Mouse (Mus musculus) forebrain, embryonic 12.5 days (tissue): ENCODE measurements around the gene Ms4a3. TPM values are rescaled to one million over a fixed set of nuclear protein-coding genes. Genes with fewer than 3 reads are reported as not detected.

Source experiments
- ATAC-seq: fragments of 200-750 bp; cut with Nextera tagmentation; 2 replicates; pipeline ENCODE4 v1.8.0; 2017; ENCODE audit warnings: moderate TSS enrichment; ENCODE audit not compliant: low FRiP score
- H3K27ac ChIP-seq: fragments of 300-500 bp; sonication (generic); 2 replicates; pipeline ENCODE4 v1.5.1; 2016; ENCODE audit warnings: mild to moderate bottlenecking
- H3K27me3 ChIP-seq: fragments of 300-500 bp; sonication (generic); 2 replicates; pipeline ENCODE4 v1.6.1; 2016; ENCODE audit warnings: mild to moderate bottlenecking
- H3K36me3 ChIP-seq: fragments of 300-500 bp; sonication (generic); replicated peaks from 2 replicates; pipeline ENCODE4 v1.6.1; 2016; ENCODE audit warnings: mild to moderate bottlenecking
- H3K4me1 ChIP-seq: fragments of 300-500 bp; sonication (generic); 2 replicates; pipeline ENCODE4 v1.6.1; 2016
- H3K4me2 ChIP-seq: fragments of 300-500 bp; sonication (generic); 2 replicates; pipeline ENCODE4 v1.6.1; 2016; ENCODE audit warnings: mild to moderate bottlenecking, moderate library complexity
- H3K4me3 ChIP-seq: fragments of 300-500 bp; sonication (generic); replicated peaks from 2 replicates; pipeline ENCODE4 v1.5.1; 2016; ENCODE audit warnings: mild to moderate bottlenecking
- H3K9ac ChIP-seq: fragments of 300-500 bp; sonication (generic); 2 replicates; pipeline ENCODE4 v1.6.1; 2016; ENCODE audit warnings: mild to moderate bottlenecking
- H3K9me3 ChIP-seq: fragments of 300-500 bp; sonication (generic); 2 replicates; pipeline ENCODE4 v1.6.1; 2016
- WGBS: fragments of 180-500 bp; shearing (Covaris S2); methylation state at CpG from one replicate; pipeline ENCODE4 v1.1.7; 2016; 5-methylcytosine and 5-hydroxymethylcytosine counted together
- polyA plus RNA-seq: library from polyadenylated mRNA; unstranded; fragments of >200 nt; fragmentation: Nextera tagmentation; extraction: Ambion mirVana; gene quantifications from 2 replicates; pipeline ENCODE4 v1.2.1, GENCODE M21; 2016

Gene Ms4a3
- polyA plus RNA-seq, 1 experiment from 2014 or later = not detected

GRCm38 (mm10) chr19:11614805-11615204 is 25.8 kb downstream of the Ms4a3 start:
- H3K27me3 ChIP-seq = no peaks in the 10 kb centered on the region
- H3K4me3 ChIP-seq = no peak overlapping the region
- no peaks in the 10 kb centered on the region for H3K36me3 ChIP-seq
- H3K9ac ChIP-seq = no peak overlapping the region
- no peak overlapping the region for H3K4me2 ChIP-seq
- no peaks in the 10 kb centered on the region for H3K9me3 ChIP-seq
- ATAC-seq = no peak
- no peaks in the 10 kb centered on the region for H3K4me1 ChIP-seq
- 75% methylated on average over 2 of the region's 2 CpGs for WGBS
- no peak overlapping the region for H3K27ac ChIP-seq

GRCm38 (mm10) chr19:11613776-11614443 is 26.7 kb downstream of the Ms4a3 start:
- 83% methylated on average over 8 of the region's 8 CpGs for WGBS

GRCm38 (mm10) chr19:11613084-11613483 is 27.6 kb downstream of the Ms4a3 start:
- no peaks in the 10 kb centered on the region for H3K36me3 ChIP-seq
- H3K4me3 ChIP-seq = no peak overlapping the region
- H3K9ac ChIP-seq = no peak overlapping the region
- no peak for ATAC-seq
- no peaks in the 10 kb centered on the region for H3K9me3 ChIP-seq
- H3K4me1 ChIP-seq = no peaks in the 10 kb centered on the region
- no peak overlapping the region for H3K4me2 ChIP-seq
- H3K27ac ChIP-seq = no peak overlapping the region
- WGBS = 94% methylated on average over 1 of the region's 1 CpGs
- H3K27me3 ChIP-seq = no peaks in the 10 kb centered on the region

More at GRCm38 (mm10) chr19:11613776-11614443, 26.7 kb downstream of the Ms4a3 start:
- no peak overlapping the region for H3K27ac ChIP-seq
- H3K9me3 ChIP-seq = no peaks in the 10 kb centered on the region
- no peak overlapping the region for H3K4me2 ChIP-seq
- no peak overlapping the region for H3K4me3 ChIP-seq
- ATAC-seq = no peak
- no peak overlapping the region for H3K9ac ChIP-seq
- H3K4me1 ChIP-seq = no peaks in the 10 kb centered on the region
- H3K36me3 ChIP-seq = no peaks in the 10 kb centered on the region
- H3K27me3 ChIP-seq = no peaks in the 10 kb centered on the region

GRCm38 (mm10) chr19:11612293-11612692 is 28.4 kb downstream of the Ms4a3 start:
- Histone ChIP-seq H3K4me1 (no peaks in the 10 kb centered on the region), H3K36me3 (no peaks in the 10 kb centered on the region), H3K9ac (no peak overlapping the region), H3K4me3 (no peak overlapping the region), H3K27me3 (no peaks in the 10 kb centered on the region), H3K4me2 (no peak overlapping the region), H3K27ac (no peak overlapping the region), H3K9me3 (no peaks in the 10 kb centered on the region)
- WGBS = 70% methylated on average over 2 of the region's 2 CpGs
- no peak for ATAC-seq

- Histone ChIP-seq H3K4me3 (no peak overlapping the region), H3K27me3 (no peaks in the 10 kb centered on the region), H3K27ac (no peak overlapping the region), H3K36me3 (no peaks in the 10 kb centered on the region), H3K9me3 (no peaks in the 10 kb centered on the region), H3K9ac (no peak overlapping the region), H3K4me1 (no peaks in the 10 kb centered on the region), H3K4me2 (no peak overlapping the region)
- WGBS = 29% methylated on average over 6 of the region's 6 CpGs
- ATAC-seq = peak; percentile 46; the same call in 1 of the 2 replicates
Observed at GRCm38 (mm10) chr19:11611541-11611945, 29.1 kb downstream of the Ms4a3 start.

- 0 out of 2 replicates have a peak, but pooled peaks have one; percentile 20 for ATAC-seq
- no peak overlapping the region for H3K4me3 ChIP-seq
- WGBS = 21% methylated on average over 1 of the region's 1 CpGs
Observed at GRCm38 (mm10) chr19:11608172-11608571, 32.5 kb downstream of the Ms4a3 start.

GRCm38 (mm10) chr19:11604603-11605002 is 36.0 kb downstream of the Ms4a3 start, which contains the start of gene Ms4a6d:
Ms4a6d (minus strand) TSS chr19:11604849.
- Histone ChIP-seq H3K4me3 (no peak within 1 kb of the TSS), H3K9ac (no peak within 1 kb of the TSS), H3K9me3 (no peaks in the 10 kb centered on the region), H3K27me3 (no peaks in the 10 kb centered on the region), H3K36me3 (no peaks in the 10 kb centered on the region), H3K4me1 (no peaks in the 10 kb centered on the region), H3K4me2 (no peak within 1 kb of the TSS), H3K27ac (no peak within 1 kb of the TSS)
- no peak for ATAC-seq
- WGBS = 95% methylated on average over 2 of the region's 2 CpGs

More at GRCm38 (mm10) chr19:11608172-11608571, 32.5 kb downstream of the Ms4a3 start:
- H3K36me3 ChIP-seq = no peaks in the 10 kb centered on the region
- H3K27ac ChIP-seq = no peak overlapping the region
- no peak overlapping the region for H3K9ac ChIP-seq
- no peak overlapping the region for H3K4me2 ChIP-seq
- H3K4me1 ChIP-seq = no peaks in the 10 kb centered on the region
- no peaks in the 10 kb centered on the region for H3K9me3 ChIP-seq
- no peaks in the 10 kb centered on the region for H3K27me3 ChIP-seq

GRCm38 (mm10) chr19:11602026-11602425 is 38.6 kb downstream of the Ms4a3 start:
- no peaks in the 10 kb centered on the region for H3K36me3 ChIP-seq
- no peak overlapping the region for H3K4me2 ChIP-seq
- no peak overlapping the region for H3K27ac ChIP-seq
- WGBS = 81% methylated on average over 2 of the region's 2 CpGs
- no peak for ATAC-seq
- no peaks in the 10 kb centered on the region for H3K9me3 ChIP-seq
- no peaks in the 10 kb centered on the region for H3K27me3 ChIP-seq
- no peak overlapping the region for H3K4me3 ChIP-seq
- no peak overlapping the region for H3K9ac ChIP-seq
- no peaks in the 10 kb centered on the region for H3K4me1 ChIP-seq

- 88% methylated on average over 3 of the region's 3 CpGs for WGBS
Observed at GRCm38 (mm10) chr19:11601349-11601748, 39.3 kb downstream of the Ms4a3 start.

GRCm38 (mm10) chr19:11589891-11590449 is 50.7 kb downstream of the Ms4a3 start:
- WGBS = 73% methylated on average over 2 of the region's 2 CpGs
- no peak overlapping the region for H3K9ac ChIP-seq
- no peaks in the 10 kb centered on the region for H3K4me1 ChIP-seq
- no peak for ATAC-seq
- no peaks in the 10 kb centered on the region for H3K9me3 ChIP-seq
- no peaks in the 10 kb centered on the region for H3K27me3 ChIP-seq
- H3K27ac ChIP-seq = no peak overlapping the region
- no peak overlapping the region for H3K4me2 ChIP-seq
- H3K36me3 ChIP-seq = no peaks in the 10 kb centered on the region
- H3K4me3 ChIP-seq = no peak overlapping the region

More at GRCm38 (mm10) chr19:11601349-11601748, 39.3 kb downstream of the Ms4a3 start:
- Histone ChIP-seq H3K4me1 (no peaks in the 10 kb centered on the region), H3K9me3 (no peaks in the 10 kb centered on the region), H3K9ac (no peak overlapping the region), H3K36me3 (no peaks in the 10 kb centered on the region), H3K27me3 (no peaks in the 10 kb centered on the region), H3K4me3 (no peak overlapping the region), H3K4me2 (no peak overlapping the region), H3K27ac (no peak overlapping the region)
- no peak for ATAC-seq

- Histone ChIP-seq H3K9ac (no peak overlapping the region), H3K36me3 (no peaks in the 10 kb centered on the region), H3K4me1 (no peaks in the 10 kb centered on the region), H3K4me2 (no peak overlapping the region), H3K4me3 (no peak overlapping the region), H3K27me3 (no peaks in the 10 kb centered on the region), H3K9me3 (no peaks in the 10 kb centered on the region), H3K27ac (no peak overlapping the region)
- no peak for ATAC-seq
- WGBS = 68% methylated on average over 4 of the region's 4 CpGs
Observed at GRCm38 (mm10) chr19:11589205-11589604, 51.4 kb downstream of the Ms4a3 start.
